Mouse (Mus musculus): Measurements from ENCODE around the gene Tnfsf13b. TPM values are rescaled to one million over a fixed set of nuclear protein-coding genes. Genes with fewer than 3 reads are reported as not detected.

Tnfsf13b gene
- polyA plus RNA-seq (2016; fragmentation: Nextera tagmentation; extraction: Ambion mirVana): 0.53 and 0.54 TPM in 2 replicates

- H3K9me3 ChIP-seq: no peaks in the 10 kb centered on the region
- ATAC-seq (ENCODE audit: insufficient number of reproducible peaks, insufficient read depth, low FRiP score, low TSS enrichment, low read depth): 0 out of 2 replicates have a peak, but pooled peaks have one; percentile 52
- peak within 1 kb of the TSS; percentile 47 for H3K9ac ChIP-seq (replicated peaks)
- peak within 1 kb of the TSS; percentile 45 for H3K4me3 ChIP-seq (replicated peaks)
- WGBS: 62% methylated on average over 16 of the region's 16 CpGs
- H3K4me1 ChIP-seq (replicated peaks): peaks cover 11% of the 10 kb centered on the region
- H3K4me2 ChIP-seq: peak within 1 kb of the TSS; percentile 80
- H3K36me3 ChIP-seq: no peaks in the 10 kb centered on the region
- H3K27ac ChIP-seq: no peak within 1 kb of the TSS
- H3K27me3 ChIP-seq: peaks cover 16% of the 10 kb centered on the region; the same call in 1 of the 2 replicates
Measured at GRCm38 (mm10) chr8:10006156-10006985, at the start of gene Tnfsf13b. Tnfsf13b (plus strand) TSS chr8:10006467.

- H3K4me1 ChIP-seq (replicated peaks): no peaks in the 10 kb centered on the region
- H3K9me3 ChIP-seq: no peaks in the 10 kb centered on the region
- no peak overlapping the region for H3K4me2 ChIP-seq
- 64% methylated on average over 4 of the region's 4 CpGs for WGBS
- H3K36me3 ChIP-seq: no peaks in the 10 kb centered on the region
- H3K9ac ChIP-seq (replicated peaks): no peak overlapping the region
- no peak overlapping the region for H3K27ac ChIP-seq
- ATAC-seq (ENCODE audit: insufficient number of reproducible peaks, insufficient read depth, low FRiP score, low TSS enrichment, low read depth): no peak
- H3K4me3 ChIP-seq (replicated peaks): no peak overlapping the region
- H3K27me3 ChIP-seq: no peaks in the 10 kb centered on the region
Measured at GRCm38 (mm10) chr8:9958338-9958737, 47.9 kb upstream of the Tnfsf13b start.

- H3K4me2 ChIP-seq: no peak overlapping the region
- ATAC-seq (ENCODE audit: insufficient number of reproducible peaks, insufficient read depth, low FRiP score, low TSS enrichment, low read depth): no peak
- 97% methylated on average over 2 of the region's 2 CpGs for WGBS
- H3K4me1 ChIP-seq (replicated peaks): no peaks in the 10 kb centered on the region
- no peaks in the 10 kb centered on the region for H3K36me3 ChIP-seq
- no peaks in the 10 kb centered on the region for H3K9me3 ChIP-seq
- H3K27ac ChIP-seq: no peak overlapping the region
- H3K4me3 ChIP-seq (replicated peaks): no peak overlapping the region
- no peaks in the 10 kb centered on the region for H3K27me3 ChIP-seq
- no peak overlapping the region for H3K9ac ChIP-seq (replicated peaks)
Measured at GRCm38 (mm10) chr8:9959919-9960318, 46.3 kb upstream of the Tnfsf13b start.

GRCm38 (mm10) chr8:9971866-9972265 lies 34.4 kb upstream of the Tnfsf13b start:
- peaks cover 43% of the 10 kb centered on the region for H3K36me3 ChIP-seq
- no peak overlapping the region for H3K4me2 ChIP-seq
- H3K27me3 ChIP-seq: no peaks in the 10 kb centered on the region
- peaks cover 10% of the 10 kb centered on the region for H3K4me1 ChIP-seq (replicated peaks)
- 93% methylated on average over 9 of the region's 9 CpGs for WGBS
- H3K9me3 ChIP-seq: no peaks in the 10 kb centered on the region
- ATAC-seq (ENCODE audit: insufficient number of reproducible peaks, insufficient read depth, low FRiP score, low TSS enrichment, low read depth): no peak
- no peak overlapping the region for H3K9ac ChIP-seq (replicated peaks)
- H3K27ac ChIP-seq: no peak overlapping the region
- no peak overlapping the region for H3K4me3 ChIP-seq (replicated peaks)

- Histone ChIP-seq H3K9ac (replicated peaks) (peak overlapping the region; percentile 65; the same call in 1 of the 2 replicates), H3K27me3 (no peaks in the 10 kb centered on the region), H3K4me1 (replicated peaks) (peaks cover 31% of the 10 kb centered on the region), H3K9me3 (no peaks in the 10 kb centered on the region), H3K27ac (no peak overlapping the region), H3K4me3 (replicated peaks) (peak overlapping the region; percentile 70), H3K36me3 (peaks cover 28% of the 10 kb centered on the region), H3K4me2 (peak overlapping the region; percentile 79)
- WGBS: 53% methylated on average over 5 of the region's 5 CpGs
- ATAC-seq (ENCODE audit: insufficient number of reproducible peaks, insufficient read depth, low FRiP score, low TSS enrichment, low read depth): no peak
Measured at GRCm38 (mm10) chr8:9975276-9975675, 31.0 kb upstream of the Tnfsf13b start.

- H3K27me3 ChIP-seq: no peaks in the 10 kb centered on the region
- H3K36me3 ChIP-seq: peaks cover 26% of the 10 kb centered on the region
- H3K9ac ChIP-seq (replicated peaks): peak overlapping the region; percentile 65
- H3K4me2 ChIP-seq: peak overlapping the region; percentile 79
- ATAC-seq (ENCODE audit: insufficient number of reproducible peaks, insufficient read depth, low FRiP score, low TSS enrichment, low read depth): peak; percentile 94
- peak overlapping the region; percentile 70 for H3K4me3 ChIP-seq (replicated peaks)
- no peaks in the 10 kb centered on the region for H3K9me3 ChIP-seq
- no peak overlapping the region for H3K27ac ChIP-seq
- under 1% methylated on average over 47 of the region's 47 CpGs for WGBS
- peaks cover 31% of the 10 kb centered on the region for H3K4me1 ChIP-seq (replicated peaks)
Measured at GRCm38 (mm10) chr8:9975898-9976611, 30.2 kb upstream of the Tnfsf13b start.

- Histone ChIP-seq H3K27me3 (no peaks in the 10 kb centered on the region), H3K4me1 (replicated peaks) (peaks cover 31% of the 10 kb centered on the region), H3K9ac (replicated peaks) (peak overlapping the region; percentile 85; the same call in 1 of the 2 replicates), H3K4me3 (replicated peaks) (peak overlapping the region; percentile 90), H3K27ac (peak overlapping the region; percentile 87), H3K4me2 (peak overlapping the region; percentile 79), H3K36me3 (peaks cover 16% of the 10 kb centered on the region), H3K9me3 (no peaks in the 10 kb centered on the region)
- ATAC-seq (ENCODE audit: insufficient number of reproducible peaks, insufficient read depth, low FRiP score, low TSS enrichment, low read depth): peak; percentile 5; the same call in 1 of the 2 replicates
- 35% methylated on average over 15 of the region's 15 CpGs for WGBS
Measured at GRCm38 (mm10) chr8:9977016-9977415, 29.3 kb upstream of the Tnfsf13b start.

- H3K4me3 ChIP-seq (replicated peaks): peak within 1 kb of the TSS; percentile 90
- ATAC-seq (ENCODE audit: insufficient number of reproducible peaks, insufficient read depth, low FRiP score, low TSS enrichment, low read depth): peak; percentile 56; the same call in 1 of the 2 replicates
- under 1% methylated on average over 59 of the region's 68 CpGs for WGBS
- peak within 1 kb of the TSS; percentile 79 for H3K4me2 ChIP-seq
- H3K4me1 ChIP-seq (replicated peaks): peaks cover 31% of the 10 kb centered on the region
- H3K27me3 ChIP-seq: no peaks in the 10 kb centered on the region
- H3K9ac ChIP-seq (replicated peaks): peak within 1 kb of the TSS; percentile 85
- H3K36me3 ChIP-seq: peaks cover 13% of the 10 kb centered on the region
- H3K9me3 ChIP-seq: no peaks in the 10 kb centered on the region
- peak within 1 kb of the TSS; percentile 87 for H3K27ac ChIP-seq
Measured at GRCm38 (mm10) chr8:9977573-9978314, 28.5 kb upstream of the Tnfsf13b start, which contains the start of the genes Lig4 and Abhd13. Lig4 (minus strand) TSS chr8:9977686. Abhd13 (plus strand) TSS chr8:9977707.

GRCm38 (mm10) chr8:9978475-9979230 lies 27.6 kb upstream of the Tnfsf13b start:
- 61% methylated on average over 18 of the region's 18 CpGs for WGBS
- H3K4me1 ChIP-seq (replicated peaks): peaks cover 31% of the 10 kb centered on the region
- peak overlapping the region; percentile 85 for H3K9ac ChIP-seq (replicated peaks)
- H3K4me2 ChIP-seq: peak overlapping the region; percentile 79
- no peaks in the 10 kb centered on the region for H3K9me3 ChIP-seq
- H3K27me3 ChIP-seq: no peaks in the 10 kb centered on the region
- H3K36me3 ChIP-seq: peaks cover 13% of the 10 kb centered on the region; the same call in 1 of the 2 replicates
- no peak for ATAC-seq (ENCODE audit: insufficient number of reproducible peaks, insufficient read depth, low FRiP score, low TSS enrichment, low read depth)
- H3K4me3 ChIP-seq (replicated peaks): peak overlapping the region; percentile 90
- H3K27ac ChIP-seq: no peak overlapping the region

GRCm38 (mm10) chr8:9979746-9980145 lies 26.5 kb upstream of the Tnfsf13b start:
- no peak for ATAC-seq (ENCODE audit: insufficient number of reproducible peaks, insufficient read depth, low FRiP score, low TSS enrichment, low read depth)
- peaks cover 31% of the 10 kb centered on the region for H3K4me1 ChIP-seq (replicated peaks)
- H3K9ac ChIP-seq (replicated peaks): no peak overlapping the region
- no peaks in the 10 kb centered on the region for H3K27me3 ChIP-seq
- no peaks in the 10 kb centered on the region for H3K9me3 ChIP-seq
- H3K27ac ChIP-seq: no peak overlapping the region
- H3K36me3 ChIP-seq: peaks cover 18% of the 10 kb centered on the region; the same call in 1 of the 2 replicates
- H3K4me2 ChIP-seq: no peak overlapping the region
- H3K4me3 ChIP-seq (replicated peaks): no peak overlapping the region
- 65% methylated on average over 1 of the region's 1 CpGs for WGBS

All from limb, embryonic 12.5 days (tissue).